Mouse (Mus musculus) hindbrain, embryonic 16.5 days (tissue): ENCODE measurements at regions not wholly inside any gene's neighbourhood (a gene's known extent, or its start where the extent isn't known, plus 50 kb on each side); places are given as distances from the start of the nearest gene placed in this dataset.
A peak's percentile ranks its signal among the peaks of the same experiment; 100 is the strongest.

ENCODE experiments used
- ATAC-seq: fragments of 200-750 bp; cut with Nextera tagmentation; 2 replicates; pipeline ENCODE4 v1.8.0; 2017; ENCODE audit warnings: moderate TSS enrichment, moderate library complexity
- H3K27ac ChIP-seq: fragments of 300-500 bp; sonication (generic); 2 replicates; pipeline ENCODE4 v1.5.1; 2014; ENCODE audit warnings: low read depth, mild to moderate bottlenecking, control low read depth, low read length, moderate library complexity
- H3K27me3 ChIP-seq: fragments of 300-500 bp; sonication (generic); replicated peaks from 2 replicates; pipeline ENCODE4 v1.6.1; 2014; ENCODE audit warnings: low read length; ENCODE audit not compliant: control insufficient read depth, insufficient read depth
- H3K36me3 ChIP-seq: fragments of 300-500 bp; sonication (generic); 2 replicates; pipeline ENCODE4 v1.6.1; 2014; ENCODE audit warnings: mild to moderate bottlenecking, low read length, moderate library complexity, mixed read lengths; ENCODE audit not compliant: control insufficient read depth, insufficient read depth
- H3K4me1 ChIP-seq: fragments of 300-500 bp; sonication (generic); 2 replicates; pipeline ENCODE4 v1.6.1; 2014; ENCODE audit warnings: low read depth, low read length; ENCODE audit not compliant: control insufficient read depth, insufficient read depth
- H3K4me2 ChIP-seq: fragments of 300-500 bp; sonication (generic); 2 replicates; pipeline ENCODE4 v1.6.1; 2014; ENCODE audit warnings: mild to moderate bottlenecking, low read length, control low read depth, moderate library complexity
- H3K4me3 ChIP-seq: fragments of 300-500 bp; sonication (generic); 2 replicates; pipeline ENCODE4 v1.5.1; 2014; ENCODE audit warnings: mild to moderate bottlenecking, low read length, control low read depth, moderate library complexity
- H3K9ac ChIP-seq: fragments of 300-500 bp; sonication (generic); 2 replicates; pipeline ENCODE4 v1.6.1; 2014; ENCODE audit warnings: low read depth, mild to moderate bottlenecking, control low read depth, low read length, moderate library complexity
- H3K9me3 ChIP-seq: fragments of 300-500 bp; sonication (generic); 2 replicates; pipeline ENCODE4 v1.6.1; 2014; ENCODE audit warnings: mild to moderate bottlenecking, low read length, moderate library complexity; ENCODE audit not compliant: control insufficient read depth
- WGBS: fragments of 180-500 bp; shearing (Covaris S2); extraction: QIAGEN DNeasy Blood & Tissue Kit; methylation state at CpG from one replicate; pipeline ENCODE4 v1.1.7; 2014; 5-methylcytosine and 5-hydroxymethylcytosine counted together

GRCm38 (mm10) chr4:153603936-153604335, 121.3 kb upstream of the Ajap1 start:
- peaks cover 17% of the 10 kb centered on the region for H3K4me1 ChIP-seq
- no peaks in the 10 kb centered on the region for H3K9me3 ChIP-seq
- no peak overlapping the region for H3K9ac ChIP-seq
- 74% methylated on average over 7 of the region's 7 CpGs for WGBS
- H3K27ac ChIP-seq: no peak overlapping the region
- no peak for ATAC-seq
- H3K4me3 ChIP-seq: no peak overlapping the region
- H3K36me3 ChIP-seq: no peaks in the 10 kb centered on the region
- no peaks in the 10 kb centered on the region for H3K27me3 ChIP-seq
- no peak overlapping the region for H3K4me2 ChIP-seq

DNA sequence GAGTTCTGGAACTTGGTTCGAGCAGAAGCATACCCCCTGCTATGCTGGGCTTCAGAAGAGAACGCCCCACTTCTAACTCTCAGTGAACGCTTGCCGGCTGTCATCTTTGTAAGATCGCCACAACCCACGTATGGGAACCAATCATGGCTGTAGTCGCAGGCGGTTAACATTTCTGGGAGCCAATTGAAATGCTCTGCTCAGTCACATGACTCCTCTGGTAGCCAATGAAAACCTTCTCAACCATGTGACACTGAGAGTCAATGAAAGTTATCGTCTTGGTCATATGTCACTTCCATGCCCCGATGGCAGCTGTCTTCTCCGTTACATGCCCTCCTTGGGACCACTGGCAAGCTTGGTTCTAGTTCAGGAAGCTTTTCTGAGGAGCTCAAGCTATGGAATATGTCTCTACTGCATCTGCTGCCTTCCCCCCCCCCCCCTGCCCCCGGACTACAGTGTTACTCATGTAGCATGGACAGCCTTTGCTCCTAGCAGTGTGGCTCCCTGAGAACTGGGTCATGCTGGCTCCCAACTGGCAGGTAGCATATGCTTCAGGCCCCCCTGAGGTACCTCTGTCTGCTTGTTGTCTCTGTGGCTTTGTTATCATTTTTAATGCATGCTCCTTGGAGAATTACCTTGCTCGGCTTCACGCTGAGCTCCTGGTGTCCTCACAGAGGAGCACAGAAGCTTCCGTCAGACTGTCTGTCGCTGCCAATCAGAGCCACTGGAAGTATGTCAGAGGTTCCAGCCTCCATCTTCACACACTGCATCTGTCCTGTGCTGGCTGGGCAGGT, 122.3 kb upstream of the Ajap1 start:
- H3K27ac ChIP-seq: no peak overlapping the region
- H3K4me2 ChIP-seq: no peak overlapping the region
- no peak overlapping the region for H3K4me3 ChIP-seq
- H3K9me3 ChIP-seq: no peaks in the 10 kb centered on the region
- H3K9ac ChIP-seq: no peak overlapping the region
- 81% methylated on average over 16 of the region's 16 CpGs for WGBS
- H3K4me1 ChIP-seq: peaks cover 10% of the 10 kb centered on the region
- no peak for ATAC-seq
- no peaks in the 10 kb centered on the region for H3K36me3 ChIP-seq
- H3K27me3 ChIP-seq: no peaks in the 10 kb centered on the region

- Histone ChIP-seq H3K27ac (no peak overlapping the region), H3K27me3 (no peaks in the 10 kb centered on the region), H3K9ac (no peak overlapping the region), H3K36me3 (no peaks in the 10 kb centered on the region), H3K4me2 (no peak overlapping the region), H3K4me3 (no peak overlapping the region), H3K9me3 (no peaks in the 10 kb centered on the region), H3K4me1 (no peaks in the 10 kb centered on the region)
- WGBS: 54% methylated on average over 7 of the region's 8 CpGs
- ATAC-seq: no peak
Observed at GRCm38 (mm10) chr4:153616058-153616457, 133.4 kb upstream of the Ajap1 start.

- WGBS: 83% methylated on average over 6 of the region's 6 CpGs
- Histone ChIP-seq H3K9me3 (no peaks in the 10 kb centered on the region), H3K36me3 (no peaks in the 10 kb centered on the region), H3K27ac (no peak overlapping the region), H3K4me3 (no peak overlapping the region), H3K4me1 (no peaks in the 10 kb centered on the region), H3K9ac (no peak overlapping the region), H3K27me3 (no peaks in the 10 kb centered on the region), H3K4me2 (no peak overlapping the region)
- no peak for ATAC-seq
Observed at GRCm38 (mm10) chr4:153616938-153617337, 134.3 kb upstream of the Ajap1 start.

DNA sequence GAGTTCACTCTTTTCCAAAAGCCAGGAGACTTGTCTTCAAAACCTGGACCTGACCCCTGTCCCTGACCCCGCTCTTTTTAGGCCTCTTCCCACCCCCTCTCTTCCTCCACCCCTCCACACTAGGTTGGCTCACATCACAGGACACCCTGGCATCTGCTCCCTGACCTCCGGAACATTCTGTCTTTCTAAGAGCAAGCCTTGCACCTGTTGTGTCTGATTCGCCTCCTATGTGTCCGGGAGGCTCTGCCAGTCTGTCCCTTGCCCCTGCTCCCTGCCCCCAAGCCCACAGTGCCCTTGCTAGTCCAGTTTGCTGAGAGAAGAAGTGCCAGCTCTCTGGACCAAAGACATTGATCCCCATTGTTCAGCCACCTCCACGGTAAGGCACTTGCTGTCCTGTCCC, 138.3 kb upstream of the Ajap1 start:
- Histone ChIP-seq H3K4me2 (no peak overlapping the region), H3K4me3 (no peak overlapping the region), H3K9me3 (no peaks in the 10 kb centered on the region), H3K27me3 (no peaks in the 10 kb centered on the region), H3K27ac (no peak overlapping the region), H3K9ac (no peak overlapping the region), H3K36me3 (no peaks in the 10 kb centered on the region), H3K4me1 (no peaks in the 10 kb centered on the region)
- 69% methylated on average over 5 of the region's 5 CpGs for WGBS
- ATAC-seq: no peak

GRCm38 (mm10) chr4:153631161-153631560, 148.6 kb upstream of the Ajap1 start:
- ATAC-seq: no peak

GRCm38 (mm10) chr4:153632056-153632455, 149.4 kb upstream of the Ajap1 start:
- ATAC-seq: no peak
- Histone ChIP-seq H3K9ac (no peak overlapping the region), H3K4me3 (no peak overlapping the region), H3K27ac (no peak overlapping the region), H3K4me2 (no peak overlapping the region), H3K9me3 (no peaks in the 10 kb centered on the region), H3K27me3 (no peaks in the 10 kb centered on the region), H3K36me3 (no peaks in the 10 kb centered on the region), H3K4me1 (peaks cover 8% of the 10 kb centered on the region)
- WGBS: 92% methylated on average over 5 of the region's 5 CpGs

More at GRCm38 (mm10) chr4:153631161-153631560, 148.6 kb upstream of the Ajap1 start:
- Histone ChIP-seq H3K27me3 (no peaks in the 10 kb centered on the region), H3K36me3 (no peaks in the 10 kb centered on the region), H3K4me1 (peaks cover 8% of the 10 kb centered on the region), H3K4me3 (no peak overlapping the region), H3K27ac (no peak overlapping the region), H3K4me2 (no peak overlapping the region), H3K9me3 (no peaks in the 10 kb centered on the region), H3K9ac (no peak overlapping the region)
- 61% methylated on average over 7 of the region's 7 CpGs for WGBS

- Histone ChIP-seq H3K4me3 (no peak overlapping the region), H3K27ac (no peak overlapping the region), H3K9me3 (no peaks in the 10 kb centered on the region), H3K4me2 (no peak overlapping the region; the same call in 1 of the 2 replicates), H3K4me1 (peaks cover 8% of the 10 kb centered on the region), H3K36me3 (no peaks in the 10 kb centered on the region), H3K27me3 (no peaks in the 10 kb centered on the region), H3K9ac (no peak overlapping the region)
- 77% methylated on average over 19 of the region's 19 CpGs for WGBS
- no peak for ATAC-seq
Observed at GRCm38 (mm10) chr4:153632551-153632950, 149.9 kb upstream of the Ajap1 start.

DNA sequence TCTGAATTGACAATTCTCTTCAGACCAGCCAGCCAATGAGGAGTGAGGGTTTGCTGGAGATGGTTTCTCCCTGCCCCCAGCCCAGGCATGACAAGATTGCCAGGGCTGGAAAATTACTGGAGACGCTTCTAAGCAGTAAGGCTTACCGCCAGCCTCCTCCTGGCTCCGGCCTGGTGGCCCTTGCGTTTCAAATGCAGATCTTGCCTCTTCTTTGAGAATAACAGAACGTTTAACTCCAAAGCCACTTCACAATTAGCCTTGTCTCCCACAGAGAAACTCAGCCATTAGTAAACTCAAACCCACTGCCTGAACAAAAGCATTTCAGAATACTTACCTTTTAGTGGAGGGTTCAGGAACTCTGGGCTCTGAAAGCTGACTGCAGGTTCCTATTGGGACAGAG, 150.6 kb upstream of the Ajap1 start:
- peak; percentile 63; the same call in 1 of the 2 replicates for ATAC-seq
- Histone ChIP-seq H3K9ac (no peak overlapping the region), H3K4me1 (peaks cover 8% of the 10 kb centered on the region), H3K9me3 (no peaks in the 10 kb centered on the region), H3K4me3 (no peak overlapping the region), H3K27ac (peak overlapping the region; percentile 45; the same call in 1 of the 2 replicates), H3K4me2 (no peak overlapping the region; the same call in 1 of the 2 replicates), H3K27me3 (no peaks in the 10 kb centered on the region), H3K36me3 (no peaks in the 10 kb centered on the region)
- WGBS: 3% methylated on average over 5 of the region's 5 CpGs
